21 mouse cellular contexts compared by ENCODE assay signal in genomic region chr14:30646486-30646885, GRCm38 (mm10). TPM values are rescaled to one million over a fixed set of nuclear protein-coding genes. Genes with fewer than 3 reads are reported as not detected.
A peak's percentile ranks its signal among the peaks of the same experiment; 100 is the strongest.
DNase-seq lines count a peak whose midpoint lies in the region; ATAC-seq and TF ChIP-seq lines count a peak whose summit lies in the region.
"Had no signal": no experiment of that assay in that cellular context is flagged by ENCODE, and none has a peak within 500 bp of the region (broad histone marks: within the 10 kb centered on the region; RNA-seq: fewer than 3 reads in every experiment).

No protein-coding gene starts in this region.

- DNase-seq in adrenal gland, adult 2 months = peak; percentile 71
- no peak for DNase-seq in adrenal gland, adult 18-20 months (ENCODE audit: low spot score in 2 of 2)
- peak; percentile 21 for DNase-seq in adrenal gland, postnatal 10 days
- DNase-seq in adrenal gland, postnatal 25 days = peak; percentile 29
- no peak for DNase-seq in forebrain, postnatal 0 days
- no peak for DNase-seq in T-cell, adult 2 months (ENCODE audit: low spot score)
- DNase-seq: B cell, adult 2 months; cerebellum, adult 11-12 months; cerebellum, adult 2 months; cerebellum, adult 9-10 months; cerebellum, postnatal 10 days; cerebellum, postnatal 25 days; gastrocnemius, adult 2 months had no signal

- ATAC-seq in forebrain, postnatal 0 days = no peak
- ATAC-seq: activated CD4-positive, CD25-positive, alpha-beta regulatory T cell, adult 4 months; CD4-positive, CD25-positive, alpha-beta regulatory T cell, adult 4 months; forebrain, embryonic 13.5 days; forebrain, embryonic 15.5 days had no signal

- no peaks in the 10 kb centered on the region for H3K36me3 ChIP-seq in forebrain, postnatal 0 days (ENCODE audit: insufficient read depth)
- H3K36me3 ChIP-seq: embryonic facial prominence, embryonic 10.5 days; embryonic facial prominence, embryonic 12.5 days; forebrain, embryonic 15.5 days; G1E had no signal

- no peak overlapping the region for H3K4me2 ChIP-seq in forebrain, postnatal 0 days (ENCODE audit: low read depth)
- H3K4me2 ChIP-seq: embryonic facial prominence, embryonic 12.5 days; forebrain, embryonic 13.5 days; forebrain, embryonic 15.5 days had no signal

- H3K4me1 ChIP-seq in forebrain, postnatal 0 days (ENCODE audit: insufficient read depth) = no peaks in the 10 kb centered on the region
- H3K4me1 ChIP-seq: embryonic facial prominence, embryonic 12.5 days; forebrain, embryonic 13.5 days; forebrain, embryonic 15.5 days had no signal

- H3K9ac ChIP-seq in forebrain, postnatal 0 days = no peak overlapping the region
- H3K9ac ChIP-seq: embryonic facial prominence, embryonic 12.5 days; forebrain, embryonic 13.5 days; forebrain, embryonic 15.5 days had no signal

- 69% methylated on average over 1 of the region's 1 CpGs for WGBS in forebrain, postnatal 0 days

- H3K27me3 ChIP-seq in forebrain, postnatal 0 days (ENCODE audit: insufficient read depth, low read length) = no peaks in the 10 kb centered on the region
- H3K27me3 ChIP-seq: CH12.LX; embryonic facial prominence, embryonic 12.5 days; forebrain, embryonic 13.5 days; forebrain, embryonic 15.5 days had no signal

- no peaks in the 10 kb centered on the region for H3K9me3 ChIP-seq in forebrain, postnatal 0 days (ENCODE audit: low read length)
- H3K9me3 ChIP-seq: embryonic facial prominence, embryonic 10.5 days; embryonic facial prominence, embryonic 12.5 days; forebrain, embryonic 13.5 days; forebrain, embryonic 15.5 days; G1E had no signal

- no peak overlapping the region for H3K27ac ChIP-seq in forebrain, postnatal 0 days (ENCODE audit: low read depth, low read length)
- H3K27ac ChIP-seq: embryonic facial prominence, embryonic 10.5 days; embryonic facial prominence, embryonic 12.5 days; forebrain, embryonic 13.5 days; forebrain, embryonic 15.5 days; gastrocnemius, adult 2 months had no signal

- no peak for TF ChIP-seq CTCF in forebrain, postnatal 0 days (IDR thresholded peaks at IDR 0.05; ENCODE audit: low read depth)

- no peak overlapping the region for H3K4me3 ChIP-seq in forebrain, postnatal 0 days (ENCODE audit: low read depth, low read length)
- H3K4me3 ChIP-seq: embryonic facial prominence, embryonic 10.5 days; embryonic facial prominence, embryonic 12.5 days; forebrain, embryonic 13.5 days; forebrain, embryonic 15.5 days; gastrocnemius, adult 2 months had no signal

RNA-seq across cellular contexts. Expression of gene Rft1, which starts 7.7 kb away (rescaled TPM):
- total RNA-seq in adrenal gland, adult 2 months (2021) = 10 to 100 TPM; 24.7 to 25.4 TPM
- 16.3 and 17.1 TPM in 2 replicates for polyA plus RNA-seq in adrenal gland, adult 2 months (2012; rRNA removed)
- 10 to 100 TPM; 20.8 to 35.3 TPM for total RNA-seq in adrenal gland, adult 18-20 months (2021)
- 10 to 100 TPM; 21.2 to 24.2 TPM for total RNA-seq in adrenal gland, postnatal 10 days (2021)
- total RNA-seq in adrenal gland, postnatal 25 days (2021) = 23.7 and 32.8 TPM in 2 replicates
- total RNA-seq in forebrain, postnatal 0 days (2014; rRNA removed) = 10.5 and 18.4 TPM in 2 replicates
- 6.0 and 9.6 TPM in 2 replicates for polyA plus RNA-seq in forebrain, postnatal 0 days (2015; fragmentation: Nextera tagmentation; extraction: Ambion mirVana)

RNA-seq across cellular contexts. Expression of gene Prkcd, which starts 20.5 kb away (rescaled TPM):
- 100 to 1,000 TPM in 1 of 2 experiments, 10 to 100 TPM in 1; 83.4 to 367 TPM for total RNA-seq in adrenal gland, adult 2 months (2021)
- polyA plus RNA-seq in adrenal gland, adult 2 months (2012; rRNA removed) = 266 and 407 TPM in 2 replicates
- 100 to 1,000 TPM; 123 to 353 TPM for total RNA-seq in adrenal gland, adult 18-20 months (2021)
- 100 to 1,000 TPM in 1 of 2 experiments, 10 to 100 TPM in 1; 80.9 to 129 TPM for total RNA-seq in adrenal gland, postnatal 10 days (2021)
- total RNA-seq in adrenal gland, postnatal 25 days (2021) = 210 and 237 TPM in 2 replicates
- total RNA-seq in forebrain, postnatal 0 days (2014; rRNA removed) = 25.0 and 29.6 TPM in 2 replicates
- 19.3 and 19.8 TPM in 2 replicates for polyA plus RNA-seq in forebrain, postnatal 0 days (2015; fragmentation: Nextera tagmentation; extraction: Ambion mirVana)

Comparison
In these comparisons a context has a peak if more than half of its experiments do, and no peak if none do; other contexts are left out.
1. DNase-seq: peak in adrenal gland, adult 2 months (single experiment), adrenal gland, postnatal 10 days (single experiment) and adrenal gland, postnatal 25 days (single experiment); none in adrenal gland, adult 18-20 months (0 of 2), forebrain, postnatal 0 days (single experiment) and T-cell, adult 2 months (single experiment).